Mouse (Mus musculus) midbrain, embryonic 15.5 days (tissue): ENCODE measurements around the gene Olfr450. TPM values are rescaled to one million over a fixed set of nuclear protein-coding genes. Genes with fewer than 3 reads are reported as not detected.

ENCODE experiments used
- ATAC-seq: fragments of 200-750 bp; cut with Nextera tagmentation; replicated peaks from 2 replicates; pipeline ENCODE4 v1.8.0; 2017; ENCODE audit warnings: moderate TSS enrichment
- H3K27ac ChIP-seq: fragments of 300-500 bp; sonication (generic); 2 replicates; pipeline ENCODE4 v1.5.1; 2015; ENCODE audit warnings: mild to moderate bottlenecking, inconsistent platforms
- H3K27me3 ChIP-seq: fragments of 300-500 bp; sonication (generic); replicated peaks from 2 replicates; pipeline ENCODE4 v1.6.1; 2015; ENCODE audit warnings: inconsistent platforms
- H3K36me3 ChIP-seq: fragments of 300-500 bp; sonication (generic); replicated peaks from 2 replicates; pipeline ENCODE4 v1.6.1; 2015; ENCODE audit warnings: inconsistent platforms
- H3K4me1 ChIP-seq: fragments of 300-500 bp; sonication (generic); 2 replicates; pipeline ENCODE4 v1.6.1; 2015; ENCODE audit warnings: inconsistent platforms
- H3K4me2 ChIP-seq: fragments of 300-500 bp; sonication (generic); 2 replicates; pipeline ENCODE4 v1.6.1; 2015; ENCODE audit warnings: inconsistent platforms, mild to moderate bottlenecking, moderate library complexity
- H3K4me3 ChIP-seq: fragments of 300-500 bp; sonication (generic); 2 replicates; pipeline ENCODE4 v1.5.1; 2015; ENCODE audit warnings: mild to moderate bottlenecking, inconsistent platforms
- H3K9ac ChIP-seq: fragments of 300-500 bp; sonication (generic); 2 replicates; pipeline ENCODE4 v1.6.1; 2015; ENCODE audit warnings: mild to moderate bottlenecking, inconsistent platforms
- H3K9me3 ChIP-seq: fragments of 300-500 bp; sonication (generic); 2 replicates; pipeline ENCODE4 v1.6.1; 2016; ENCODE audit warnings: inconsistent platforms
- WGBS: fragments of 180-500 bp; shearing (Covaris S2); methylation state at CpG from one replicate; pipeline ENCODE4 v1.1.7; 2015; ENCODE audit warnings: mixed read lengths; 5-methylcytosine and 5-hydroxymethylcytosine counted together
- polyA plus RNA-seq: library from polyadenylated mRNA; unstranded; fragments of >200 nt; fragmentation: Nextera tagmentation; extraction: Ambion mirVana; gene quantifications from 2 replicates; pipeline ENCODE4 v1.2.1, GENCODE M21; 2015

Gene Olfr450
- polyA plus RNA-seq, result not detected in 2 replicates

- WGBS, result 81% methylated on average over 1 of the region's 1 CpGs
- H3K27ac ChIP-seq, result no peak within 1 kb of the TSS
- no peaks in the 10 kb centered on the region for H3K27me3 ChIP-seq
- no peak within 1 kb of the TSS for H3K4me3 ChIP-seq
- H3K4me1 ChIP-seq, result no peaks in the 10 kb centered on the region
- no peak within 1 kb of the TSS for H3K9ac ChIP-seq
- H3K9me3 ChIP-seq, result no peaks in the 10 kb centered on the region
- no peak for ATAC-seq
- no peaks in the 10 kb centered on the region for H3K36me3 ChIP-seq
- no peak within 1 kb of the TSS for H3K4me2 ChIP-seq
These were observed at the start of gene Olfr450 for GRCm38 (mm10) chr6:42811639-42812038. Gene Olfr450 (plus strand): TSS chr6:42811939.

GRCm38 (mm10) chr6:42777066-42777465, 34.7 kb upstream of the Olfr450 start:
- Histone ChIP-seq H3K9ac (no peak overlapping the region), H3K27ac (no peak overlapping the region), H3K4me2 (no peak overlapping the region), H3K27me3 (no peaks in the 10 kb centered on the region), H3K9me3 (no peaks in the 10 kb centered on the region), H3K4me1 (no peaks in the 10 kb centered on the region), H3K4me3 (no peak overlapping the region), H3K36me3 (no peaks in the 10 kb centered on the region)
- no peak for ATAC-seq
- 91% methylated on average over 1 of the region's 1 CpGs for WGBS

DNA sequence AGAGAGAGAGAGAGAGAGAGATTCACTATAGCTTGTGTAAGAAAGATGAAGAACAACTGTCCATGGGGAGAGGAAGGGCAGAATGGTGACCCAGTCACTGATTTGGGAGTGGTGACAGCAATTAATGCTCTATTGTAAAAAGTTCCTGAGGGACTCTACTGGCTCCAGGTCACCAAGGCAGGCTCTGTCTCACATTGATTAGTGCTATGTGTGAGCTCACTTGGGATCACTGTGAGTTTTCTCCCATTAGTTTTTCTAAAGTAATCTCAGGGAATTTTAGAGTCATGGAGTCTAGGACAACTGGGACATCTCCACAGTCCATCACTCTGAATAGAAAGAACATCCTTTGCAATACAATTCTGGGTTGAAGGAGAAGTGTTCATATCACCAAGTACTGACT, 26.9 kb upstream of the Olfr450 start, which contains the start of gene Olfr452:
Gene Olfr452 (plus strand): TSS at position 301 of the 400 bp plus-strand sequence.
- no peak within 1 kb of the TSS for H3K4me2 ChIP-seq
- no peaks in the 10 kb centered on the region for H3K36me3 ChIP-seq
- H3K27ac ChIP-seq, result no peak within 1 kb of the TSS
- ATAC-seq, result no peak
- no peaks in the 10 kb centered on the region for H3K27me3 ChIP-seq
- H3K9ac ChIP-seq, result no peak within 1 kb of the TSS
- H3K9me3 ChIP-seq, result no peaks in the 10 kb centered on the region
- H3K4me3 ChIP-seq, result no peak within 1 kb of the TSS
- no peaks in the 10 kb centered on the region for H3K4me1 ChIP-seq

GRCm38 (mm10) chr6:42790247-42790948, 21.3 kb upstream of the Olfr450 start:
- no peaks in the 10 kb centered on the region for H3K36me3 ChIP-seq
- H3K4me2 ChIP-seq, result peak overlapping the region; percentile 20; the same call in 1 of the 2 replicates
- peaks cover 2% of the 10 kb centered on the region; the same call in 1 of the 2 replicates for H3K4me1 ChIP-seq
- H3K9me3 ChIP-seq, result no peaks in the 10 kb centered on the region
- H3K9ac ChIP-seq, result no peak overlapping the region
- peak; percentile 86 for ATAC-seq
- peak overlapping the region; percentile 60 for H3K27ac ChIP-seq
- no peak overlapping the region for H3K4me3 ChIP-seq
- 48% methylated on average over 4 of the region's 4 CpGs for WGBS
- no peaks in the 10 kb centered on the region for H3K27me3 ChIP-seq

DNA sequence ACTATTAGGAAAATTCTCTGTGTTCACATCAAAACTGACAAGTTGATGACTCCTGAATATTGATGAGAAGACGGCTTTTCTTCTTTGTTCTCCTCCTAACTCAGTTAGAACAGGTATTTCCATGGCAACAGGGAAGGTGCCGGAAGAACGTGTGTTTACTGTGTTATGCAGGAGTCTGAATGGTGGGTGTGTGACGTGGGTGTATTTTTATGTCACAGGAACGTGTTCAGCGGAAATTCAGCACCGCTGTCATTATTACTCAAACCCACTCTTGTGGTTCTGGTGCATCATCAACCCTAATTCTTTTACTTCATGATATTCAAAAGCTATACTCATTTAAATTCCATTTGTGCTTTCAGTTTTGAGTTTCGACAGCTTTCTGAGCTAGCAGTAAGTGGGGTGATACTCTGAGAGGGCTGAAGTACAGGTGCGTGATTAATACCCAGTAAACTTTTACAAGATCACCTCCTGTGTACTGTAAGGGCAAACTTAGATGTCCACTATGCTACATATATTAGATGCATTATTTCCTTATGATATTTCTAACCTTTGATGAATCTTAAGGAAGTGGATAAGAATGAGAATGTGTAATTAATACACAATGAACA, 20.7 kb upstream of the Olfr450 start:
- H3K4me2 ChIP-seq, result peak overlapping the region; percentile 20; the same call in 1 of the 2 replicates
- WGBS, result 54% methylated on average over 9 of the region's 9 CpGs

DNA sequence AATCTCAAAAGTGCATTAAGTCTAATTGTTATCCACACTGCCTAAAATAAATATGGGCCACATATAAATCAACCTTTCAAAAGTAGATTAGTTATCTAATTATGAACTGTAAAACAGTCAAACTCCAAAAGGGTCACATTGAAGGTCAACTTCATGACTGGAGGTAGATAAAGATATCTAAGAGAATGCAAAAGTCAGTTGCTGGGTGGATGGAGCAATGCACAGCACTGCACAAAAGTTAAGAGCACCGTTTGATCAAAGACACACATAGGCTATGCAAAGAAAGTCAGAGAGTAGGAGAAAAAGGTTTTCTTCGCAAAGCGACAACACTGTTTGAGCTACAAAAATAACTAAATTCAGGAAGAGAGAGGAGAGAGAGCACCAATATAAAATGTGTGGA, 16.8 kb upstream of the Olfr450 start:
- H3K9ac ChIP-seq, result no peak overlapping the region
- H3K27me3 ChIP-seq, result no peaks in the 10 kb centered on the region
- H3K4me2 ChIP-seq, result no peak overlapping the region
- ATAC-seq, result no peak
- no peak overlapping the region for H3K27ac ChIP-seq
- H3K36me3 ChIP-seq, result no peaks in the 10 kb centered on the region
- peaks cover 2% of the 10 kb centered on the region; the same call in 1 of the 2 replicates for H3K4me1 ChIP-seq
- 87% methylated on average over 3 of the region's 3 CpGs for WGBS
- H3K4me3 ChIP-seq, result no peak overlapping the region
- no peaks in the 10 kb centered on the region for H3K9me3 ChIP-seq

More for the DNA sequence above, 20.7 kb upstream of the Olfr450 start:
- no peak overlapping the region for H3K4me3 ChIP-seq
- H3K36me3 ChIP-seq, result no peaks in the 10 kb centered on the region
- peak overlapping the region; percentile 60 for H3K27ac ChIP-seq
- H3K9me3 ChIP-seq, result no peaks in the 10 kb centered on the region
- peaks cover 2% of the 10 kb centered on the region; the same call in 1 of the 2 replicates for H3K4me1 ChIP-seq
- ATAC-seq, result peak; percentile 96
- H3K9ac ChIP-seq, result no peak overlapping the region
- H3K27me3 ChIP-seq, result no peaks in the 10 kb centered on the region

DNA sequence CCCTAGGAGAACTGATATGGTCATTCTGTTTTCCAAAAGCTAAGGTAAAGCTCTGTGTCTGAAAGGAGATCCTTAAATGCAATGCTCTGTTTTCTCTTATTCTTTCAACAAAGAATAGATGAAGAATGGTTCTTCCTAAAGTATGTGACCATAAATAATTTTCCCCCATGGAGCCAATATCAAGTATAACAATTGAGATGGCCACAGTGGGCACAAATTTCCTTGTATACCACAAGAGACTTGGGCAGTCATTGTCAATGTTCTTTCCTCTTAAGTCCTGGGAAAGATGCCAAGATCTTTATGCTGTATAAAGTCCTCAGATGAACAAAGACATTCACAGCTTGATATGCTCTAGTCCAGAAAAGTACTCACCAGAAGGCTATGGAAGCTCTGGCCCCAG, 22.3 kb downstream of the Olfr450 start, which contains the start of gene Olfr449:
Gene Olfr449 (plus strand): TSS at position 301 of the 400 bp plus-strand sequence.
- no peak for ATAC-seq
- H3K9me3 ChIP-seq, result no peaks in the 10 kb centered on the region
- H3K4me1 ChIP-seq, result no peaks in the 10 kb centered on the region
- no peak within 1 kb of the TSS for H3K4me2 ChIP-seq
- no peak within 1 kb of the TSS for H3K4me3 ChIP-seq
- H3K36me3 ChIP-seq, result no peaks in the 10 kb centered on the region
- no peaks in the 10 kb centered on the region for H3K27me3 ChIP-seq
- no peak within 1 kb of the TSS for H3K9ac ChIP-seq
- H3K27ac ChIP-seq, result no peak within 1 kb of the TSS

DNA sequence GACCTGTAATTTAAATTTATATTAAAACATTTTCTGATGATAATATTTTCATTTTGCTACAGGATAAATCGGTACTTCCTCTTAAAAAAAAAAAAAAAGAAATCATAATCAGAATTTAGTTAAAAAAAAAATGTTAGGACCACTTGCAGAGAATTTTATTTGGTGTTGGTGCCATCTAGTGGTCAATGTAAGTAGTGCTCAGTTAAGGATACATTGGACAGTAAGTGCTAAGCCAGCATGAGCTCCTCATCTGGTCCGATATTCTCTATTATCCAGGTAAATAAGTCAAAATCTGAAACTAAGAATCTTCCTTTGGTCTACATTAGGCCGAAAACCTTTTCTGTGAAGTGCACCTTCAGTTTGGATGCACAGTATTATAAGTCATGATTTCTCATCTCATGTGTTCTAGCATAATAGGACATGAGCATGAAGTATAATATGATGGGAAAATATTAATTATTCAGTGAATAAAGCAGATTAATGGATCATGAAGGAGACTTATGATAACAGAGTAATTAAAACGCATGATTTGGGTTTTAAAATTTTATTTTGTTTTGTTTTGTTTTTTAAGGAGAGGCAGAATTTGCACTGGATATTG, 48.6 kb downstream of the Olfr450 start:
- peak; percentile 72 for ATAC-seq
- Histone ChIP-seq H3K4me1 (no peaks in the 10 kb centered on the region), H3K27me3 (no peaks in the 10 kb centered on the region), H3K9me3 (no peaks in the 10 kb centered on the region), H3K36me3 (no peaks in the 10 kb centered on the region), H3K27ac (no peak overlapping the region), H3K4me3 (no peak overlapping the region), H3K9ac (no peak overlapping the region), H3K4me2 (no peak overlapping the region)
- 15% methylated on average over 4 of the region's 4 CpGs for WGBS

Other genes with a start within 250 kb of the Olfr450 start
- 0.05 TPM in 1 of 2 replicates, not detected in the other for gene Tcaf3, start 214.2 kb upstream of the Olfr450 start, polyA plus RNA-seq
- gene Tcaf2, start 166.7 kb upstream of the Olfr450 start, polyA plus RNA-seq, result 1.4 and 1.6 TPM in 2 replicates
- gene Tcaf1, start 101.9 kb upstream of the Olfr450 start, polyA plus RNA-seq, result 237 and 249 TPM in 2 replicates
- not detected in 2 replicates for gene Olfr453, start 72.6 kb upstream of the Olfr450 start, polyA plus RNA-seq
- gene Olfr38, start 55.5 kb upstream of the Olfr450 start, polyA plus RNA-seq, result not detected in 2 replicates
- gene Olfr452, start 26.8 kb upstream of the Olfr450 start, polyA plus RNA-seq, result not detected in 2 replicates
- not detected in 2 replicates for gene Olfr449, start 22.4 kb downstream of the Olfr450 start, polyA plus RNA-seq
- gene Olfr448, start 78.5 kb downstream of the Olfr450 start, polyA plus RNA-seq, result not detected in 2 replicates
- not detected in 2 replicates for gene Olfr447, start 96.9 kb downstream of the Olfr450 start, polyA plus RNA-seq
- not detected in 2 replicates for gene Olfr446, start 109.4 kb downstream of the Olfr450 start, polyA plus RNA-seq
- gene Olfr444, start 137.1 kb downstream of the Olfr450 start, polyA plus RNA-seq, result not detected in 2 replicates